Mouse (Mus musculus): ENCODE results near the gene Chst5. TPM values are rescaled to one million over a fixed set of nuclear protein-coding genes. Genes with fewer than 3 reads are reported as not detected.
A peak's percentile ranks its signal among the peaks of the same experiment; 100 is the strongest.

The Chst5 gene
- polyA plus RNA-seq (2014; fragmentation: Nextera tagmentation; extraction: Ambion mirVana), result 2.6 TPM in 2 replicates

- H3K9me3 ChIP-seq (replicated peaks; ENCODE audit: control insufficient read depth, low read length), result no peaks in the 10 kb centered on the region
- 7% methylated on average over 46 of the region's 47 CpGs for WGBS
- peak; percentile 50; the same call in 1 of the 2 replicates for ATAC-seq
- no peak within 1 kb of the TSS for H3K27ac ChIP-seq (ENCODE audit: low read depth, low read length)
- H3K27me3 ChIP-seq (replicated peaks; ENCODE audit: control insufficient read depth, insufficient read depth, low read length), result 0 out of 2 replicates have a peak, but pooled peaks cover 5% of the 10 kb centered on the region
- peaks cover 5% of the 10 kb centered on the region; the same call in 1 of the 2 replicates for H3K4me1 ChIP-seq (ENCODE audit: control insufficient read depth, insufficient read depth, low read length)
- H3K9ac ChIP-seq (ENCODE audit: low read length), result peak within 1 kb of the TSS; percentile 56
- H3K36me3 ChIP-seq (ENCODE audit: control insufficient read depth, insufficient read depth, low read length), result no peaks in the 10 kb centered on the region
- H3K4me2 ChIP-seq (ENCODE audit: low read length), result peak within 1 kb of the TSS; percentile 70
- DNase-seq (ENCODE audit: low spot score), result peak; percentile 53
- H3K4me3 ChIP-seq (ENCODE audit: low read depth, low read length), result peak within 1 kb of the TSS; percentile 30
Measured at GRCm38 (mm10) chr8:111909621-111910450, at the start of gene Chst5. TSS of gene Chst5 (minus strand) at chr8:111910447.

DNA sequence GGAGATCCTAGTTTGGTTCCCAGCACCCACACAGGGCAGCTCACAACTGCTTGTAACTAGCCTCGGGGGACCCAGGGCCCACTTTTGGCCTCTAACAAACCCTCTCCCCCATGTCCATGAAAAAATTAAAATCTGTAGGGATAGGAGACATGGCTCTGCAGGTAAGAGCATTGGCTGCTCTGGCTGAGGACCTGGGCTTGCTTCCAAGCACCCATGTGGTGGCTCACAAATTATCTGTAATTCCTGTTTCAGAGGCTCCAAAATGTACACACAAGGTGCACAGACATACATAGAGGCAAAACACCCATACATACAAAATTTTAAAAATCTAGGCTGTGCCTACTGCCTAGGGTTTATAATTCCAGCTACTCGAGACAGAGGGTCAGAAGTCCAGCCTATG lies 47.0 kb upstream of the Chst5 start:
- H3K4me1 ChIP-seq (ENCODE audit: control insufficient read depth, insufficient read depth, low read length), result no peaks in the 10 kb centered on the region
- peaks cover 46% of the 10 kb centered on the region for H3K36me3 ChIP-seq (ENCODE audit: control insufficient read depth, insufficient read depth, low read length)
- no peak for ATAC-seq
- no peak overlapping the region for H3K9ac ChIP-seq (ENCODE audit: low read length)
- H3K27me3 ChIP-seq (replicated peaks; ENCODE audit: control insufficient read depth, insufficient read depth, low read length), result no peaks in the 10 kb centered on the region
- H3K4me2 ChIP-seq (ENCODE audit: low read length), result no peak overlapping the region
- H3K4me3 ChIP-seq (ENCODE audit: low read depth, low read length), result no peak overlapping the region
- DNase-seq (ENCODE audit: low spot score), result no peak
- H3K9me3 ChIP-seq (replicated peaks; ENCODE audit: control insufficient read depth, low read length), result no peaks in the 10 kb centered on the region
- WGBS, result 91% methylated on average over 2 of the region's 2 CpGs
- H3K27ac ChIP-seq (ENCODE audit: low read depth, low read length), result no peak overlapping the region

- no peak overlapping the region for H3K27ac ChIP-seq (ENCODE audit: low read depth, low read length)
- WGBS, result 99% methylated on average over 5 of the region's 5 CpGs
- no peak overlapping the region for H3K4me2 ChIP-seq (ENCODE audit: low read length)
- no peaks in the 10 kb centered on the region for H3K27me3 ChIP-seq (replicated peaks; ENCODE audit: control insufficient read depth, insufficient read depth, low read length)
- no peaks in the 10 kb centered on the region for H3K4me1 ChIP-seq (ENCODE audit: control insufficient read depth, insufficient read depth, low read length)
- ATAC-seq (no peak), DNase-seq (ENCODE audit: low spot score) (no peak)
- no peaks in the 10 kb centered on the region for H3K9me3 ChIP-seq (replicated peaks; ENCODE audit: control insufficient read depth, low read length)
- no peak overlapping the region for H3K4me3 ChIP-seq (ENCODE audit: low read depth, low read length)
- peaks cover 57% of the 10 kb centered on the region for H3K36me3 ChIP-seq (ENCODE audit: control insufficient read depth, insufficient read depth, low read length)
- no peak overlapping the region for H3K9ac ChIP-seq (ENCODE audit: low read length)
Measured at GRCm38 (mm10) chr8:111955879-111956278, 45.6 kb upstream of the Chst5 start.

- H3K36me3 ChIP-seq (ENCODE audit: control insufficient read depth, insufficient read depth, low read length), result peaks cover 60% of the 10 kb centered on the region
- no peak overlapping the region for H3K9ac ChIP-seq (ENCODE audit: low read length)
- H3K9me3 ChIP-seq (replicated peaks; ENCODE audit: control insufficient read depth, low read length), result no peaks in the 10 kb centered on the region
- no peak for DNase-seq (ENCODE audit: low spot score)
- 90% methylated on average over 4 of the region's 4 CpGs for WGBS
- H3K4me2 ChIP-seq (ENCODE audit: low read length), result no peak overlapping the region
- no peak overlapping the region for H3K4me3 ChIP-seq (ENCODE audit: low read depth, low read length)
- no peaks in the 10 kb centered on the region for H3K27me3 ChIP-seq (replicated peaks; ENCODE audit: control insufficient read depth, insufficient read depth, low read length)
- ATAC-seq, result no peak
- H3K27ac ChIP-seq (ENCODE audit: low read depth, low read length), result no peak overlapping the region
- no peaks in the 10 kb centered on the region for H3K4me1 ChIP-seq (ENCODE audit: control insufficient read depth, insufficient read depth, low read length)
Measured at GRCm38 (mm10) chr8:111954844-111955594, 44.8 kb upstream of the Chst5 start.

GRCm38 (mm10) chr8:111951936-111952335 lies 41.7 kb upstream of the Chst5 start:
- H3K36me3 ChIP-seq (ENCODE audit: control insufficient read depth, insufficient read depth, low read length), result peaks cover 75% of the 10 kb centered on the region
- ATAC-seq, result no peak

GRCm38 (mm10) chr8:111951317-111951716 lies 41.1 kb upstream of the Chst5 start:
- DNase-seq (ENCODE audit: low spot score), result no peak
- Histone ChIP-seq H3K9ac (ENCODE audit: low read length) (no peak overlapping the region), H3K4me1 (ENCODE audit: control insufficient read depth, insufficient read depth, low read length) (no peaks in the 10 kb centered on the region), H3K9me3 (replicated peaks; ENCODE audit: control insufficient read depth, low read length) (no peaks in the 10 kb centered on the region), H3K4me2 (ENCODE audit: low read length) (no peak overlapping the region), H3K27me3 (replicated peaks; ENCODE audit: control insufficient read depth, insufficient read depth, low read length) (no peaks in the 10 kb centered on the region), H3K36me3 (ENCODE audit: control insufficient read depth, insufficient read depth, low read length) (peaks cover 75% of the 10 kb centered on the region), H3K4me3 (ENCODE audit: low read depth, low read length) (no peak overlapping the region), H3K27ac (ENCODE audit: low read depth, low read length) (no peak overlapping the region)
- 95% methylated on average over 7 of the region's 7 CpGs for WGBS
- ATAC-seq, result no peak

More at GRCm38 (mm10) chr8:111951936-111952335, 41.7 kb upstream of the Chst5 start:
- H3K4me1 ChIP-seq (ENCODE audit: control insufficient read depth, insufficient read depth, low read length), result no peaks in the 10 kb centered on the region
- H3K4me2 ChIP-seq (ENCODE audit: low read length), result no peak overlapping the region
- no peak overlapping the region for H3K9ac ChIP-seq (ENCODE audit: low read length)
- H3K4me3 ChIP-seq (ENCODE audit: low read depth, low read length), result no peak overlapping the region
- no peaks in the 10 kb centered on the region for H3K9me3 ChIP-seq (replicated peaks; ENCODE audit: control insufficient read depth, low read length)
- 96% methylated on average over 5 of the region's 5 CpGs for WGBS
- H3K27ac ChIP-seq (ENCODE audit: low read depth, low read length), result no peak overlapping the region
- H3K27me3 ChIP-seq (replicated peaks; ENCODE audit: control insufficient read depth, insufficient read depth, low read length), result no peaks in the 10 kb centered on the region
- DNase-seq (ENCODE audit: low spot score), result no peak

- Histone ChIP-seq H3K36me3 (ENCODE audit: control insufficient read depth, insufficient read depth, low read length) (peaks cover 75% of the 10 kb centered on the region), H3K27me3 (replicated peaks; ENCODE audit: control insufficient read depth, insufficient read depth, low read length) (no peaks in the 10 kb centered on the region), H3K9ac (ENCODE audit: low read length) (no peak overlapping the region), H3K27ac (ENCODE audit: low read depth, low read length) (no peak overlapping the region), H3K4me1 (ENCODE audit: control insufficient read depth, insufficient read depth, low read length) (no peaks in the 10 kb centered on the region), H3K4me2 (ENCODE audit: low read length) (no peak overlapping the region), H3K4me3 (ENCODE audit: low read depth, low read length) (no peak overlapping the region), H3K9me3 (replicated peaks; ENCODE audit: control insufficient read depth, low read length) (no peaks in the 10 kb centered on the region)
- WGBS, result 93% methylated on average over 3 of the region's 3 CpGs
- DNase-seq (ENCODE audit: low spot score) (no peak), ATAC-seq (no peak)
Measured at GRCm38 (mm10) chr8:111950846-111951245, 40.6 kb upstream of the Chst5 start.

- Histone ChIP-seq H3K9me3 (replicated peaks; ENCODE audit: control insufficient read depth, low read length) (no peaks in the 10 kb centered on the region), H3K27me3 (replicated peaks; ENCODE audit: control insufficient read depth, insufficient read depth, low read length) (no peaks in the 10 kb centered on the region), H3K4me3 (ENCODE audit: low read depth, low read length) (no peak overlapping the region), H3K27ac (ENCODE audit: low read depth, low read length) (no peak overlapping the region), H3K4me2 (ENCODE audit: low read length) (no peak overlapping the region), H3K4me1 (ENCODE audit: control insufficient read depth, insufficient read depth, low read length) (no peaks in the 10 kb centered on the region), H3K36me3 (ENCODE audit: control insufficient read depth, insufficient read depth, low read length) (peaks cover 76% of the 10 kb centered on the region), H3K9ac (ENCODE audit: low read length) (no peak overlapping the region)
- 95% methylated on average over 8 of the region's 8 CpGs for WGBS
- ATAC-seq, result no peak
- no peak for DNase-seq (ENCODE audit: low spot score)
Measured at GRCm38 (mm10) chr8:111947954-111948353, 37.7 kb upstream of the Chst5 start.

DNA sequence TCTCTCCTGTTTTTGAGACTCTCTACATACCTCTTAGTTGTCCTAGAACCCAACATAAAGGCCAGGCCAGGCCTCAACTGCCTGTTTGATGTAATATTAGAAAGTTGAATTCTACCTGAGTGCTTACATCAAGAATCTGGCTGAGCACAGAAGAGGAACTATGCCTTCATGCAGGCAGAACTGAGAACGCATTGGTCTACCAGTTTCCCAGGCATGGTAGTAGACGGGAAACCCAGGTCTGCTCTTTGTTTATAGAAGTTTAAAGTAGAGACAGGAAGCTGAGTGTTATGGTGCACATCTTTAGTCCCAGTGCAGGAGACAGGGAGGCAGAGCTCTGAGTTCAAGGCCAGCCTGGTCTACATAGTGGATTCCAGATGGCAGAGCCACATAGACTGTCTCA lies 36.9 kb upstream of the Chst5 start:
- Histone ChIP-seq H3K4me3 (ENCODE audit: low read depth, low read length) (no peak overlapping the region), H3K27me3 (replicated peaks; ENCODE audit: control insufficient read depth, insufficient read depth, low read length) (no peaks in the 10 kb centered on the region), H3K4me2 (ENCODE audit: low read length) (no peak overlapping the region), H3K4me1 (ENCODE audit: control insufficient read depth, insufficient read depth, low read length) (no peaks in the 10 kb centered on the region), H3K36me3 (ENCODE audit: control insufficient read depth, insufficient read depth, low read length) (peaks cover 74% of the 10 kb centered on the region), H3K27ac (ENCODE audit: low read depth, low read length) (no peak overlapping the region), H3K9ac (ENCODE audit: low read length) (no peak overlapping the region), H3K9me3 (replicated peaks; ENCODE audit: control insufficient read depth, low read length) (no peaks in the 10 kb centered on the region)
- ATAC-seq (no peak), DNase-seq (ENCODE audit: low spot score) (no peak)
- 94% methylated on average over 2 of the region's 2 CpGs for WGBS
